ENCODE assay signal across 8 mouse cellular contexts in the genomic region with DNA sequence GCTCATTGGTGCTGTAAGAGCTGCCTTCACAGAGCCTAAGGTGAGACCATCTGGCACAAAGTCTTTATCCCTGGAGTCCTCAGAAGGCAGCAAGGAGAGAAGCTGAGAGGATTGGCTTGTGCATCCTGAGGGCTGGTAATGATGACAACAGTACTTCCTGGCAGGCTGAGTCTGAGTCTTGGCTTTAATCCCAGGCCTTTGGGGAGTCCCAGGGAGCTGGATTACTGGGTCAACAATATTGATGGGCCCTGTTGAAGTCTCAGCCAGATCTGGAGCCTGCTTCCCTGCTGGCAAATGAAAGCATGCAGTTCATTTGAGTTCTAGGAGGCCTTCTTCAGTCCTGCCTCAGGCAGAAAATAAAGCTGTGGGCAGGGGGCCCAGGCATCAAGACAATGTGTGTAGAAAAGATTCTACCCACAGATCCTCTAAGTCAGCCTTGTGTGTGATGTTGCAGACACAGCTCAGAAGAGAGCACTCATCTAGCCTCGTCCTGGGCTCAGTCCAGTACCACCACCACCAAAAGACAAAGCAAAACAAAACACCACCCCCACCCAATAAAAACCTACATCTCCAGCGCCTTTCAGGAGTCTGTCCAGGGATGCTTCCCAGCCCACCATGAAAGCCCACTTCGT.
DNase-seq lines count a peak whose midpoint lies in the region; ATAC-seq lines count a peak whose summit lies in the region.

No protein-coding gene starts in this region.

- H3K4me2 ChIP-seq in hindbrain, embryonic 13.5 days = no peak overlapping the region

- no peak overlapping the region for H3K9ac ChIP-seq in hindbrain, embryonic 13.5 days

- no peaks in the 10 kb centered on the region for H3K27me3 ChIP-seq in heart, embryonic 10.5 days (ENCODE audit: insufficient read depth, poor library complexity, severe bottlenecking)
- no peaks in the 10 kb centered on the region for H3K27me3 ChIP-seq in hindbrain, embryonic 13.5 days

- peak; percentile 94 for DNase-seq in heart, adult 11 months
- DNase-seq in heart, embryonic 10.5 days (ENCODE audit: low spot score) = no peak
- DNase-seq in testis, postnatal 14 days (ENCODE audit: low spot score) = peak; percentile 19
- DNase-seq in testis, postnatal 10 days (ENCODE audit: low spot score) = no peak
- DNase-seq in heart, postnatal 10 days = peak; percentile 61 to 64
- DNase-seq in retina, postnatal 1 day = peak; percentile 8
- DNase-seq in layer of hippocampus, adult 9-11 months = no peak

- no peaks in the 10 kb centered on the region for H3K9me3 ChIP-seq in heart, embryonic 10.5 days
- no peaks in the 10 kb centered on the region for H3K9me3 ChIP-seq in hindbrain, embryonic 13.5 days

- H3K4me1 ChIP-seq in heart, embryonic 10.5 days = no peaks in the 10 kb centered on the region
- no peaks in the 10 kb centered on the region for H3K4me1 ChIP-seq in hindbrain, embryonic 13.5 days (replicated peaks)

- 70% methylated on average over 3 of the region's 3 CpGs for WGBS in heart, embryonic 10.5 days
- WGBS in hindbrain, embryonic 13.5 days = 75% methylated on average over 3 of the region's 3 CpGs

- ATAC-seq in hindbrain, embryonic 13.5 days (ENCODE audit: low FRiP score) = no peak

- no peak overlapping the region for H3K27ac ChIP-seq in heart, embryonic 10.5 days
- no peak overlapping the region for H3K27ac ChIP-seq in hindbrain, embryonic 13.5 days

- H3K36me3 ChIP-seq in heart, embryonic 10.5 days = no peaks in the 10 kb centered on the region
- H3K36me3 ChIP-seq in hindbrain, embryonic 13.5 days = no peaks in the 10 kb centered on the region

- intact Hi-C loops in heart, postnatal 10 days (cut with DNase I) = no loop called here

- H3K4me3 ChIP-seq in heart, embryonic 10.5 days = no peak overlapping the region
- no peak overlapping the region for H3K4me3 ChIP-seq in hindbrain, embryonic 13.5 days

Comparison
In these comparisons a context has a peak if more than half of its experiments do, and no peak if none do; other contexts are left out.
1. DNase-seq: peak in heart, adult 11 months (single experiment), testis, postnatal 14 days (single experiment), heart, postnatal 10 days (2 of 2) and retina, postnatal 1 day (single experiment); none in heart, embryonic 10.5 days (single experiment), testis, postnatal 10 days (single experiment) and layer of hippocampus, adult 9-11 months (single experiment).